Mouse (Mus musculus) MEL (cell line): ENCODE measurements around the gene Apbb1ip. TPM values are rescaled to one million over a fixed set of nuclear protein-coding genes. Genes with fewer than 3 reads are reported as not detected.

Experiments used
- DNase-seq: peaks from one replicate; pipeline ENCODE4 v3.0.0; 2011; ENCODE audit warnings: low read depth, low spot score
- H3K27ac ChIP-seq: 2 replicates; pipeline ENCODE4 v1.5.1; 2012; ENCODE audit warnings: low read depth, mild to moderate bottlenecking, control low read depth, low read length, moderate library complexity; ENCODE audit not compliant: control insufficient read depth
- H3K27me3 ChIP-seq, 2 experiments: fragments of 150-350 bp in 1 of 2; sonication (generic) in 1 of 2; 2 replicates each; pipeline ENCODE4 v1.6.1; 2012; ENCODE audit warnings: low read length in 2 of 2, mild to moderate bottlenecking in 2 of 2, improper control_type of control experiment in 1 of 2, moderate library complexity in 1 of 2; ENCODE audit not compliant: insufficient read depth in 2 of 2, control insufficient read depth in 1 of 2
- H3K36me3 ChIP-seq, 2 experiments: 2 replicates each; pipeline ENCODE4 v1.6.1; 2012 to 2014; ENCODE audit warnings: low read length in 2 of 2, improper control_type of control experiment in 1 of 2, inconsistent platforms in 1 of 2, mild to moderate bottlenecking in 1 of 2; ENCODE audit not compliant: insufficient read depth in 2 of 2, control insufficient read depth in 1 of 2
- H3K4me1 ChIP-seq, 2 experiments: fragments of 150-350 bp in 1 of 2; sonication (generic) in 1 of 2; 2 replicates each; pipeline ENCODE4 v1.6.1; 2012; ENCODE audit warnings: low read length in 2 of 2, improper control_type of control experiment in 1 of 2, mild to moderate bottlenecking in 1 of 2; ENCODE audit not compliant: insufficient read depth in 2 of 2, control insufficient read depth in 1 of 2
- H3K4me3 ChIP-seq, 2 experiments: fragments of 150-350 bp in 1 of 2; sonication (generic) in 1 of 2; 2 replicates each; pipeline ENCODE4 v1.5.1; 2012; ENCODE audit warnings: low read depth in 2 of 2, low read length in 2 of 2, mild to moderate bottlenecking in 2 of 2, moderate library complexity in 2 of 2, control low read depth in 1 of 2, improper control_type of control experiment in 1 of 2; ENCODE audit not compliant: control insufficient read depth in 1 of 2, insufficient read depth in 1 of 2
- H3K79me2 ChIP-seq: 2 replicates; pipeline ENCODE4 v1.6.1; 2012; ENCODE audit warnings: mild to moderate bottlenecking, low read length, moderate library complexity; ENCODE audit not compliant: control insufficient read depth, poor library complexity, insufficient read depth
- H3K9ac ChIP-seq: 2 replicates; pipeline ENCODE4 v1.6.1; 2012; ENCODE audit warnings: low read depth, mild to moderate bottlenecking, control low read depth, low read length, moderate library complexity; ENCODE audit not compliant: control insufficient read depth, poor library complexity, severe bottlenecking
- H3K9me3 ChIP-seq: fragments of 150-350 bp; sonication (generic); replicated peaks from 2 replicates; pipeline ENCODE4 v1.6.1; 2012; ENCODE audit warnings: mild to moderate bottlenecking, low read length, improper control_type of control experiment, moderate library complexity; ENCODE audit not compliant: insufficient read depth
- BHLHE40 ChIP-seq: IDR thresholded peaks from 2 replicates; pipeline ENCODE4 v1.6.1; 2012; ENCODE audit warnings: low read depth, mild to moderate bottlenecking, inconsistent platforms, low read length, improper control_type of control experiment, borderline replicate concordance
- EP300 ChIP-seq, 2 experiments: IDR thresholded peaks; 2 replicates each; pipeline ENCODE4 v1.6.1; 2011; ENCODE audit warnings: improper control_type of control experiment in 2 of 2, low read length in 2 of 2, low read depth in 1 of 2, mild to moderate bottlenecking in 1 of 2
- ETS1 ChIP-seq: IDR thresholded peaks from 2 replicates; pipeline ENCODE4 v1.6.1; 2012; ENCODE audit warnings: low read depth, mild to moderate bottlenecking, inconsistent platforms, low read length, improper control_type of control experiment, moderate library complexity
- GABPA ChIP-seq: IDR thresholded peaks from 2 replicates; pipeline ENCODE4 v1.6.1; 2012; ENCODE audit warnings: low read depth, mild to moderate bottlenecking, inconsistent platforms, low read length, improper control_type of control experiment, moderate library complexity
- GATA1 ChIP-seq: IDR thresholded peaks from 2 replicates; pipeline ENCODE4 v1.6.1; 2011; ENCODE audit warnings: low read depth, low read length, improper control_type of control experiment
- KAT2A ChIP-seq: conservative IDR thresholded peaks from 2 replicates; pipeline ENCODE4 v1.6.1; 2012; ENCODE audit warnings: low read depth, low read length, improper control_type of control experiment, inconsistent platforms
- MEF2A ChIP-seq: IDR thresholded peaks from 2 replicates; pipeline ENCODE4 v1.6.1; 2014; ENCODE audit warnings: low read depth, mild to moderate bottlenecking, inconsistent platforms, low read length, improper control_type of control experiment; ENCODE audit not compliant: poor library complexity, insufficient replicate concordance, severe bottlenecking; ENCODE audit errors: extremely low read depth
- MXI1 ChIP-seq: IDR thresholded peaks from 2 replicates; pipeline ENCODE4 v1.6.1; 2011; ENCODE audit warnings: mild to moderate bottlenecking, low read depth, low read length, improper control_type of control experiment
- MYB ChIP-seq: IDR thresholded peaks from 2 replicates; pipeline ENCODE4 v1.6.1; 2011; ENCODE audit warnings: mild to moderate bottlenecking, low read depth, low read length, improper control_type of control experiment
- NRF1 ChIP-seq: IDR thresholded peaks from 2 replicates; pipeline ENCODE4 v1.6.1; 2014; ENCODE audit warnings: low read depth, mild to moderate bottlenecking, inconsistent platforms, low read length, improper control_type of control experiment, moderate library complexity; ENCODE audit not compliant: poor library complexity, insufficient read depth, severe bottlenecking
- POLR2AphosphoS2 ChIP-seq: IDR thresholded peaks from 2 replicates; pipeline ENCODE4 v1.6.1; 2011; ENCODE audit warnings: low read length, improper control_type of control experiment
- POLR2AphosphoS5 ChIP-seq: IDR thresholded peaks from 2 replicates; pipeline ENCODE4 v1.6.1; 2012; ENCODE audit warnings: low read depth, borderline replicate concordance, mild to moderate bottlenecking, inconsistent platforms, low read length, moderate library complexity, mixed read lengths
- RCOR1 ChIP-seq: IDR thresholded peaks from 2 replicates; pipeline ENCODE4 v1.6.1; 2012; ENCODE audit warnings: low read depth, mild to moderate bottlenecking, inconsistent platforms, low read length, improper control_type of control experiment
- SMC3 ChIP-seq: IDR thresholded peaks from 2 replicates; pipeline ENCODE4 v1.6.1; 2011; ENCODE audit warnings: low read depth, low read length, improper control_type of control experiment
- TCF12 ChIP-seq: IDR thresholded peaks from 2 replicates; pipeline ENCODE4 v1.6.1; 2014; ENCODE audit warnings: low read depth, mild to moderate bottlenecking, inconsistent platforms, low read length, improper control_type of control experiment, moderate library complexity
- UBTF ChIP-seq: IDR thresholded peaks from 2 replicates; pipeline ENCODE4 v1.6.1; 2012; ENCODE audit warnings: low read depth, mild to moderate bottlenecking, inconsistent platforms, low read length, improper control_type of control experiment, moderate library complexity, borderline replicate concordance; ENCODE audit not compliant: insufficient read depth
- ZC3H11A ChIP-seq: IDR thresholded peaks from 2 replicates; pipeline ENCODE4 v1.6.1; 2012; ENCODE audit warnings: low read depth, mild to moderate bottlenecking, inconsistent platforms, low read length, improper control_type of control experiment
- ZKSCAN1 ChIP-seq: IDR thresholded peaks from 2 replicates; pipeline ENCODE4 v1.6.1; 2012; ENCODE audit warnings: low read depth, mild to moderate bottlenecking, inconsistent platforms, low read length, improper control_type of control experiment, moderate library complexity
- ZNF384 ChIP-seq: IDR thresholded peaks from 2 replicates; pipeline ENCODE4 v1.6.1; 2012; ENCODE audit warnings: low read depth, mild to moderate bottlenecking, inconsistent platforms, low read length, improper control_type of control experiment
- polyA plus RNA-seq, 2 experiments: library from polyadenylated mRNA; stranded (reverse) in 1 of 2; unstranded in 1 of 2; fragments of >175 nt in 1 of 2; fragments of >200 nt in 1 of 2; gene quantifications; 2 replicates each; pipeline versions ENCODE4 v1.2.1 to v1.2.4; 2012; ENCODE audit warnings: low replicate concordance in 2 of 2, low read depth in 1 of 2; ENCODE audit not compliant: insufficient read length in 2 of 2, insufficient read depth in 1 of 2, missing spikeins in 1 of 2
- total RNA-seq: library from RNA; depleted of rRNA; stranded (reverse); fragments of 300-350 nt; gene quantifications from 2 replicates; pipeline ENCODE4 v1.2.3, GENCODE M21; 2012

The Apbb1ip gene
- total and polyA plus RNA-seq, 3 experiments, result 7.4 to 60.7 TPM; not detected in 1

DNA sequence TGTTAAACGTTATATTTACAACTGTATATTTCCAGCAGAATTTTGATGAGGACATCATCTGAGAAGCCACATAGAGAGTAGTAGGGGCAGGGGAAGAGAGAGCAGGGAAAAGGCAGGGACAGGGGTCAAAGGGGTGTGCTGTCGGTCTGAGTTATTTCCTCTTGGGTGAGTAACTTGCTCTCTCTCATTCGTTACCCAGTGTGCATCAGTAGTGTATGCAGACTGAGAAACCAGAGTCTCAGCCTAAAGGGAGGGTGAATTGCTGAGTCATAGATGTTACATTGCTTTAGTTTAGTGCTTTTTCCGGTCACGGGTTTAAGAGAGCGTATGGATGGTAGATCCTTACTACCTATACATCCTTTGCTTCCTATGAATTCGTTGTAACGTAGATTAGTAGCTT, 37.6 kb downstream of the Apbb1ip start:
- no peak for DNase-seq
- Histone ChIP-seq H3K9me3 (no peaks in the 10 kb centered on the region), H3K27ac (no peak overlapping the region), H3K36me3 (peaks cover 3 to 49% of the 10 kb centered on the region in 2 experiments), H3K27me3 (no peaks in the 10 kb centered on the region), H3K4me3 (no peak overlapping the region), H3K79me2 (peaks cover 15% of the 10 kb centered on the region), H3K4me1 (peaks cover 17 to 23% of the 10 kb centered on the region in 2 experiments), H3K9ac (no peak overlapping the region)
- TF ChIP-seq SMC3, result no peak

DNA sequence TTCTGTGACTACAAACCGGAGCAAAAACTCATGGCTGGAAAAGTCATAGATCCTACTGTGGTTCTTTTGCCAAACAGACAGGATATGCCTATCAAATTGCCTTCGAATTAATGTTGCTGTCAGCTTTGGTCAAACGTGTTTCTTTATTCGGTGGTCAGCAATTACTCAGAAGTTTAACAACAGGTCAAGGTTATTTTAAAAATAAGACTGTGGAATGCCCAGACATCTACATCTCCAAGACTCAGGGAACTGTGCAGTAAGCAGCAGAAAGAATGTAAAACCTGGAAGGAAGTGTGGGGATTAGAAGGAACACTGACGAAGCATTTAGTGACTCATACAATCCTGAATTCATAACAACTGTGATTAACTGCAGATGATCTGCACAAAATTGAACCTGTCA, 40.0 kb downstream of the Apbb1ip start:
- Histone ChIP-seq H3K79me2 (peaks cover 8% of the 10 kb centered on the region; the same call in 1 of the 2 replicates), H3K9ac (no peak overlapping the region), H3K36me3 (peaks cover 17 to 44% of the 10 kb centered on the region in 2 experiments), H3K9me3 (no peaks in the 10 kb centered on the region), H3K4me3 (no peak overlapping the region), H3K4me1 (peaks cover 20 to 21% of the 10 kb centered on the region in 2 experiments), H3K27me3 (no peaks in the 10 kb centered on the region), H3K27ac (no peak overlapping the region)
- DNase-seq, result no peak
- no peak for TF ChIP-seq ZNF384
- TF ChIP-seq KAT2A, result no peak
- TF ChIP-seq POLR2AphosphoS5, result no peak
- no peak for TF ChIP-seq GATA1
- no peak for TF ChIP-seq UBTF
- TF ChIP-seq NRF1, result no peak
- no peak for TF ChIP-seq BHLHE40
- TF ChIP-seq POLR2AphosphoS2, result no peak
- no peak for TF ChIP-seq MYB
- no peak for TF ChIP-seq MXI1

DNA sequence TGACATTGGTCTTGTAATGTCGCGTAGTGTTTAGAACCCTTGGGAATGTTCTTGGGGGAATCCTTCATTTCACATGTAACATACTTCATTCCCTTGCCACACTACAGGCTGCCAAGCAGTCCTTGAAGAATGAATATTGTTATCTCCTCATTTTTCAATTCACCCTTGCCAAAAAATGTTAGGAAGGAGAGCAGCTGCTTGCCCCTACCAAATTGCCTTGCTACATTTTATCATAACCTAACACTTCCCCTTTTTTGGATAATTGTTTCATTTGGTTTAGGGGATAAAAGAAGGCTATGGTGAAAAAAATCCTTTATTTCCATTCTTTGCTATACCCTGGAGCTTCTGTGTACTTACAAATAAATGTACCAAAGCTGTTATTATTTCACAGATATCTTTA, 41.8 kb downstream of the Apbb1ip start:
- no peak overlapping the region for H3K9ac ChIP-seq
- H3K4me3 ChIP-seq, result no peak overlapping the region
- H3K27me3 ChIP-seq, result no peaks in the 10 kb centered on the region
- peaks cover 18 to 44% of the 10 kb centered on the region in 2 experiments for H3K36me3 ChIP-seq
- no peaks in the 10 kb centered on the region for H3K9me3 ChIP-seq
- TF ChIP-seq MEF2A (no peak), ZNF384 (0 out of 2 replicates have a peak, but pooled peaks have one; percentile 16), GABPA (no peak), ZC3H11A (no peak), RCOR1 (peak; percentile 31), ETS1 (peak; percentile 83), EP300 (IDR thresholded peaks at IDR 0.05; ENCODE audit: low read depth in 1 of 2, low read length in 2 of 2) (peak; percentile 60 to 69; a peak in 3 of 4 replicates), BHLHE40 (no peak), ZKSCAN1 (no peak), TCF12 (0 out of 2 replicates have a peak, but pooled peaks have one; percentile 30), GATA1 (peak; percentile 69)
- peaks cover 8% of the 10 kb centered on the region; the same call in 1 of the 2 replicates for H3K79me2 ChIP-seq
- peaks cover 20 to 21% of the 10 kb centered on the region in 2 experiments for H3K4me1 ChIP-seq
- DNase-seq, result peak; percentile 69
- H3K27ac ChIP-seq, result peak overlapping the region; percentile 86
